In the genomic region with DNA sequence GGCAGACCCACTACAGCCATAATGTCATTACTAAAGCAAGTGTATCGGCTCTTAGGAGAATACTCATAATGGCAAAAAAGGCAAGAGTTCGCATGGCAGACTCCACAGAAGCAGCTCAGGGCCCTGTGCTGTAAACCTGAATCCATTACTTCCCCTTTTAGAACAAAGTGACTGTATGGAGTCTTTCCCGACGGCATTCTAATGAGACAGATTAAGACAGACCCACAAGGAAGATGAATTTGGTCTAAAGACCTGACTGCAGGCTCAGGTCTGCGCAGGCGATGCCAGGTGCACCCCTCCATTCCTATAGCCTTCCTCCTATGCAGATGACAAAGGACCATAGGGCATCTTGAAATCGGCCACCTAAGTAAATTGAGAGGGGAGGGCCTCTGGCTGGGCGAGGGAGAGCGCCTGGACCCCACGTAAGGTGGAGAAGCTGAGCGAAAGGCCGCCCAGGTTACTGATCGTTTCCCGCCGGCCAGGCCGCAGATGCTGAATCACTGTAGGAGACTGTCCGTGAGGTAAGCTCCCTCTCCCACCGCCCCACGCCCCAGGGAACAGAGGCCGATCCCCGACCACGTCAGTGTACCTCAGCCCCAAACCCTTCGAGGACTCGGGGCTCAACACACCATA, we compare ENCODE assay signal across 8 mouse cellular contexts. TPM values are rescaled to one million over a fixed set of nuclear protein-coding genes. Genes with fewer than 3 reads are reported as not detected.
DNase-seq lines count a peak whose midpoint lies in the region; ATAC-seq and TF ChIP-seq lines count a peak whose summit lies in the region.

No protein-coding gene starts in this region.

- WGBS in liver, adult 2 months: 1% methylated on average over 24 of the region's 24 CpGs
- 1% methylated on average over 24 of the region's 24 CpGs for WGBS in midbrain, postnatal 0 days

- DNase-seq in liver, adult 2 months (ENCODE audit: extremely low read depth, low read depth, low spot score): no peak
- no peak for DNase-seq in liver
- DNase-seq in midbrain, postnatal 0 days (ENCODE audit: low spot score): no peak
- DNase-seq in kidney, postnatal 4 days: no peak
- DNase-seq in layer of hippocampus, adult 8-10 months (ENCODE audit: low spot score in 2 of 2): no peak
- DNase-seq in urinary bladder, postnatal 14 days (ENCODE audit: low spot score): no peak

- peak overlapping the region; percentile 86 for H3K27ac ChIP-seq in liver, adult 2 months (replicated peaks; ENCODE audit: insufficient read depth, low read depth, low read length)
- peak overlapping the region; percentile 76 for H3K27ac ChIP-seq in midbrain, postnatal 0 days (ENCODE audit: low read depth, low read length)

- H3K36me3 ChIP-seq in liver, adult 2 months (ENCODE audit: control insufficient read depth, insufficient read depth, low read length): peaks cover 27% of the 10 kb centered on the region
- peaks cover 10% of the 10 kb centered on the region; the same call in 1 of the 2 replicates for H3K36me3 ChIP-seq in midbrain, postnatal 0 days (ENCODE audit: insufficient read depth, low read length)

- H3K4me3 ChIP-seq in liver, adult 2 months (ENCODE audit: insufficient read depth, low read depth, low read length): peak overlapping the region; percentile 96
- H3K4me3 ChIP-seq in midbrain, postnatal 0 days (ENCODE audit: low read depth, low read length): peak overlapping the region; percentile 79

- no peak for TF ChIP-seq POLR2A in liver, adult 2 months (IDR thresholded peaks at IDR 0.05; ENCODE audit: extremely low read depth, insufficient read depth, low read length)

- H3K79me2 ChIP-seq in liver, adult 2 months (ENCODE audit: control insufficient read depth, insufficient read depth, low read length): peaks cover 9% of the 10 kb centered on the region; the same call in 1 of the 2 replicates

- peak; percentile 62 for ATAC-seq in common myeloid progenitor, adult 5-6 weeks (replicated peaks; ENCODE audit: low read depth, poor library complexity, severe bottlenecking)
- ATAC-seq in inflammation-experienced regulatory T-cells, adult 6 months: peak; percentile 47
- ATAC-seq in midbrain, postnatal 0 days (ENCODE audit: low FRiP score): peak; percentile 52; the same call in 1 of the 2 replicates

- peaks cover 4% of the 10 kb centered on the region; the same call in 1 of the 2 replicates for H3K4me1 ChIP-seq in liver, adult 2 months (ENCODE audit: control insufficient read depth, insufficient read depth, low read length)
- no peaks in the 10 kb centered on the region; the same call in 1 of the 2 replicates for H3K4me1 ChIP-seq in midbrain, postnatal 0 days (ENCODE audit: insufficient read depth, low read length)

- H3K9me3 ChIP-seq in midbrain, postnatal 0 days (ENCODE audit: low read length): no peaks in the 10 kb centered on the region

- peak overlapping the region; percentile 96 for H3K9ac ChIP-seq in liver, adult 2 months (ENCODE audit: low read depth, low read length)
- peak overlapping the region; percentile 84 for H3K9ac ChIP-seq in midbrain, postnatal 0 days (replicated peaks; ENCODE audit: low read length, poor library complexity, severe bottlenecking)

- TF ChIP-seq CTCF in liver, adult 2 months (IDR thresholded peaks at IDR 0.05; ENCODE audit: low read depth, low read length): no peak
- TF ChIP-seq CTCF in midbrain, postnatal 0 days (IDR thresholded peaks at IDR 0.05): no peak

- peak overlapping the region; percentile 75 for H3K4me2 ChIP-seq in midbrain, postnatal 0 days (ENCODE audit: low read depth, low read length, poor library complexity, severe bottlenecking)

- H3K27me3 ChIP-seq in liver, adult 2 months (ENCODE audit: control insufficient read depth, insufficient read depth, low read length): no peaks in the 10 kb centered on the region
- H3K27me3 ChIP-seq in midbrain, postnatal 0 days (ENCODE audit: insufficient read depth, low read length): no peaks in the 10 kb centered on the region

RNA-seq across cellular contexts. Expression of a gene that starts 0.4 kb away (rescaled TPM):
- total RNA-seq in liver, adult 2 months (2014; rRNA removed): 189 and 194 TPM in 2 replicates
- polyA plus RNA-seq in liver, adult 2 months (2012; rRNA removed): 88.9 and 96.5 TPM in 2 replicates
- total RNA-seq in common myeloid progenitor, adult 5-6 weeks (2017): 295 and 333 TPM in 2 replicates
- 100 to 1,000 TPM; 227 to 338 (median 255) TPM for polyA plus RNA-seq in inflammation-experienced regulatory T-cells, adult 6 months (2017; shearing (Covaris generic))
- total RNA-seq in midbrain, postnatal 0 days (2014; rRNA removed): 158 and 167 TPM in 2 replicates
- polyA plus RNA-seq in midbrain, postnatal 0 days (2015; fragmentation: Nextera tagmentation; extraction: Ambion mirVana): 317 and 329 TPM in 2 replicates
- total RNA-seq in layer of hippocampus, adult 8-10 months (2022): 100 to 1,000 TPM; 118 to 124 (median 118) TPM

RNA-seq across cellular contexts. Expression of a gene that starts 21.0 kb away (rescaled TPM):
- total RNA-seq in liver, adult 2 months (2014; rRNA removed): 79.1 and 82.7 TPM in 2 replicates
- 20.3 and 20.9 TPM in 2 replicates for polyA plus RNA-seq in liver, adult 2 months (2012; rRNA removed)
- 93.3 and 101 TPM in 2 replicates for total RNA-seq in common myeloid progenitor, adult 5-6 weeks (2017)
- polyA plus RNA-seq in inflammation-experienced regulatory T-cells, adult 6 months (2017; shearing (Covaris generic)): 100 to 1,000 TPM; 114 to 150 (median 118) TPM
- 47.1 and 59.5 TPM in 2 replicates for total RNA-seq in midbrain, postnatal 0 days (2014; rRNA removed)
- polyA plus RNA-seq in midbrain, postnatal 0 days (2015; fragmentation: Nextera tagmentation; extraction: Ambion mirVana): 64.6 and 65.1 TPM in 2 replicates
- total RNA-seq in layer of hippocampus, adult 8-10 months (2022): 10 to 100 TPM; 56.4 to 66.4 (median 63.2) TPM
